Mouse (Mus musculus) embryonic facial prominence, embryonic 13.5 days (tissue): ENCODE results near the gene Eid3. TPM values are rescaled to one million over a fixed set of nuclear protein-coding genes. Genes with fewer than 3 reads are reported as not detected.

ENCODE experiments used
- ATAC-seq: fragments of 200-750 bp; cut with Nextera tagmentation; 2 replicates; pipeline ENCODE4 v1.8.0; 2017; ENCODE audit warnings: low read depth; ENCODE audit not compliant: insufficient number of reproducible peaks, insufficient read depth, low FRiP score, low TSS enrichment
- H3K27ac ChIP-seq: fragments of 300-500 bp; sonication (generic); 2 replicates; pipeline ENCODE4 v1.5.1; 2015; ENCODE audit warnings: moderate library complexity, mild to moderate bottlenecking, inconsistent platforms
- H3K27me3 ChIP-seq: fragments of 300-500 bp; sonication (generic); 2 replicates; pipeline ENCODE4 v1.6.1; 2015; ENCODE audit warnings: mild to moderate bottlenecking, inconsistent platforms
- H3K36me3 ChIP-seq: fragments of 300-500 bp; sonication (generic); 2 replicates; pipeline ENCODE4 v1.6.1; 2015; ENCODE audit warnings: mild to moderate bottlenecking, inconsistent platforms
- H3K4me1 ChIP-seq: fragments of 300-500 bp; sonication (generic); 2 replicates; pipeline ENCODE4 v1.6.1; 2015; ENCODE audit warnings: inconsistent platforms
- H3K4me2 ChIP-seq: fragments of 300-500 bp; sonication (generic); 2 replicates; pipeline ENCODE4 v1.6.1; 2015; ENCODE audit warnings: moderate library complexity, mild to moderate bottlenecking, inconsistent platforms
- H3K4me3 ChIP-seq: fragments of 300-500 bp; sonication (generic); 2 replicates; pipeline ENCODE4 v1.5.1; 2015; ENCODE audit warnings: mild to moderate bottlenecking, inconsistent platforms
- H3K9ac ChIP-seq: fragments of 300-500 bp; sonication (generic); 2 replicates; pipeline ENCODE4 v1.6.1; 2015; ENCODE audit warnings: mild to moderate bottlenecking, inconsistent platforms
- H3K9me3 ChIP-seq: fragments of 300-500 bp; sonication (generic); 2 replicates; pipeline ENCODE4 v1.6.1; 2016; ENCODE audit warnings: inconsistent platforms
- WGBS: fragments of 180-500 bp; shearing (Covaris S2); methylation state at CpG from one replicate; pipeline ENCODE4 v1.1.7; 2015; ENCODE audit warnings: mixed read lengths; 5-methylcytosine and 5-hydroxymethylcytosine counted together
- polyA plus RNA-seq: library from polyadenylated mRNA; unstranded; fragments of >200 nt; fragmentation: Nextera tagmentation; extraction: Ambion mirVana; gene quantifications from 2 replicates; pipeline ENCODE4 v1.2.1, GENCODE M21; 2015

The Eid3 gene
- polyA plus RNA-seq, 1 experiment from 2014 or later: 0.67 TPM

- Histone ChIP-seq H3K9ac (0 out of 2 replicates have a peak overlapping the region, but pooled peaks have one; percentile 6), H3K4me2 (no peak overlapping the region), H3K4me1 (peaks cover 33% of the 10 kb centered on the region), H3K27me3 (no peaks in the 10 kb centered on the region), H3K4me3 (no peak overlapping the region), H3K9me3 (no peaks in the 10 kb centered on the region), H3K27ac (0 out of 2 replicates have a peak overlapping the region, but pooled peaks have one; percentile 1), H3K36me3 (peaks cover 88% of the 10 kb centered on the region)
- no peak for ATAC-seq
- WGBS: 86% methylated on average over 9 of the region's 9 CpGs
Measured at GRCm38 (mm10) chr10:82892442-82893055, 26.1 kb downstream of the Eid3 start.

- no peak for ATAC-seq
- Histone ChIP-seq H3K9me3 (no peaks in the 10 kb centered on the region), H3K27ac (0 out of 2 replicates have a peak overlapping the region, but pooled peaks have one; percentile 9), H3K4me1 (peaks cover 27% of the 10 kb centered on the region), H3K4me2 (no peak overlapping the region), H3K36me3 (peaks cover 88% of the 10 kb centered on the region), H3K27me3 (no peaks in the 10 kb centered on the region), H3K4me3 (no peak overlapping the region), H3K9ac (no peak overlapping the region)
- WGBS: 90% methylated on average over 18 of the region's 18 CpGs
Measured at GRCm38 (mm10) chr10:82893872-82894650, 27.6 kb downstream of the Eid3 start.

GRCm38 (mm10) chr10:82897936-82898335, 31.5 kb downstream of the Eid3 start:
- Histone ChIP-seq H3K36me3 (peaks cover 53% of the 10 kb centered on the region), H3K4me3 (no peak overlapping the region), H3K27ac (no peak overlapping the region), H3K4me1 (peaks cover 10% of the 10 kb centered on the region; the same call in 1 of the 2 replicates), H3K9me3 (no peaks in the 10 kb centered on the region), H3K27me3 (no peaks in the 10 kb centered on the region), H3K4me2 (no peak overlapping the region), H3K9ac (no peak overlapping the region)
- no peak for ATAC-seq
- WGBS: 88% methylated on average over 13 of the region's 13 CpGs

GRCm38 (mm10) chr10:82898893-82899292, 32.5 kb downstream of the Eid3 start:
- Histone ChIP-seq H3K4me2 (no peak overlapping the region), H3K36me3 (peaks cover 44% of the 10 kb centered on the region)
- WGBS: 47% methylated on average over 7 of the region's 7 CpGs

GRCm38 (mm10) chr10:82899810-82900421, 33.5 kb downstream of the Eid3 start:
- Histone ChIP-seq H3K4me1 (peaks cover 10% of the 10 kb centered on the region; the same call in 1 of the 2 replicates), H3K36me3 (peaks cover 39% of the 10 kb centered on the region), H3K9me3 (no peaks in the 10 kb centered on the region), H3K4me3 (no peak overlapping the region), H3K4me2 (peak overlapping the region; percentile 20), H3K27me3 (no peaks in the 10 kb centered on the region; the same call in 1 of the 2 replicates), H3K27ac (no peak overlapping the region), H3K9ac (no peak overlapping the region)
- WGBS: 45% methylated on average over 16 of the region's 16 CpGs
- no peak for ATAC-seq

More at GRCm38 (mm10) chr10:82898893-82899292, 32.5 kb downstream of the Eid3 start:
- H3K27ac ChIP-seq: no peak overlapping the region; the same call in 1 of the 2 replicates
- H3K4me1 ChIP-seq: peaks cover 10% of the 10 kb centered on the region; the same call in 1 of the 2 replicates
- no peak overlapping the region for H3K9ac ChIP-seq
- no peaks in the 10 kb centered on the region for H3K9me3 ChIP-seq
- no peak for ATAC-seq
- H3K27me3 ChIP-seq: no peaks in the 10 kb centered on the region; the same call in 1 of the 2 replicates
- H3K4me3 ChIP-seq: no peak overlapping the region

- WGBS: 41% methylated on average over 7 of the region's 7 CpGs
- Histone ChIP-seq H3K9me3 (no peaks in the 10 kb centered on the region), H3K4me2 (peak overlapping the region; percentile 20; the same call in 1 of the 2 replicates), H3K4me1 (peaks cover 10% of the 10 kb centered on the region; the same call in 1 of the 2 replicates), H3K9ac (no peak overlapping the region), H3K36me3 (peaks cover 33% of the 10 kb centered on the region), H3K27ac (no peak overlapping the region), H3K27me3 (peaks cover 3% of the 10 kb centered on the region; the same call in 1 of the 2 replicates), H3K4me3 (no peak overlapping the region)
- ATAC-seq: no peak
Measured at GRCm38 (mm10) chr10:82900546-82900945, 34.1 kb downstream of the Eid3 start.

GRCm38 (mm10) chr10:82901436-82901835, 35.0 kb downstream of the Eid3 start:
- H3K9ac ChIP-seq: no peak overlapping the region
- peaks cover 7% of the 10 kb centered on the region for H3K27me3 ChIP-seq
- H3K4me2 ChIP-seq: no peak overlapping the region
- no peak for ATAC-seq
- H3K4me1 ChIP-seq: peaks cover 10% of the 10 kb centered on the region; the same call in 1 of the 2 replicates
- no peaks in the 10 kb centered on the region for H3K9me3 ChIP-seq
- H3K27ac ChIP-seq: no peak overlapping the region
- WGBS: 7% methylated on average over 7 of the region's 7 CpGs
- H3K36me3 ChIP-seq: peaks cover 24% of the 10 kb centered on the region
- no peak overlapping the region for H3K4me3 ChIP-seq

- H3K27me3 ChIP-seq: peaks cover 22% of the 10 kb centered on the region
- H3K4me3 ChIP-seq: no peak overlapping the region
- H3K27ac ChIP-seq: no peak overlapping the region
- H3K4me2 ChIP-seq: peak overlapping the region; percentile 41; the same call in 1 of the 2 replicates
- H3K36me3 ChIP-seq: no peaks in the 10 kb centered on the region
- ATAC-seq: no peak
- no peak overlapping the region for H3K9ac ChIP-seq
- no peaks in the 10 kb centered on the region for H3K9me3 ChIP-seq
- WGBS: 56% methylated on average over 7 of the region's 7 CpGs
- peaks cover 6% of the 10 kb centered on the region for H3K4me1 ChIP-seq
Measured at GRCm38 (mm10) chr10:82908526-82908925, 42.1 kb downstream of the Eid3 start.

GRCm38 (mm10) chr10:82909382-82909781, 43.0 kb downstream of the Eid3 start:
- H3K4me3 ChIP-seq: no peak overlapping the region
- H3K27me3 ChIP-seq: peaks cover 22% of the 10 kb centered on the region
- peak overlapping the region; percentile 41 for H3K4me2 ChIP-seq
- no peak for ATAC-seq
- no peaks in the 10 kb centered on the region for H3K36me3 ChIP-seq
- H3K9me3 ChIP-seq: no peaks in the 10 kb centered on the region
- H3K4me1 ChIP-seq: peaks cover 6% of the 10 kb centered on the region
- 0 out of 2 replicates have a peak overlapping the region, but pooled peaks have one; percentile 21 for H3K9ac ChIP-seq
- WGBS: 14% methylated on average over 9 of the region's 9 CpGs
- H3K27ac ChIP-seq: no peak overlapping the region

- Histone ChIP-seq H3K4me1 (peaks cover 6% of the 10 kb centered on the region), H3K27ac (no peak overlapping the region), H3K36me3 (no peaks in the 10 kb centered on the region), H3K9ac (no peak overlapping the region), H3K27me3 (peaks cover 20% of the 10 kb centered on the region), H3K4me3 (no peak overlapping the region), H3K9me3 (no peaks in the 10 kb centered on the region), H3K4me2 (no peak overlapping the region)
- 71% methylated on average over 3 of the region's 3 CpGs for WGBS
- ATAC-seq: no peak
Measured at GRCm38 (mm10) chr10:82910198-82910597, 43.8 kb downstream of the Eid3 start.

- H3K9ac ChIP-seq: no peak overlapping the region
- H3K36me3 ChIP-seq: no peaks in the 10 kb centered on the region
- WGBS: 82% methylated on average over 4 of the region's 4 CpGs
- H3K27ac ChIP-seq: no peak overlapping the region
- H3K4me1 ChIP-seq: peaks cover 6% of the 10 kb centered on the region
- no peak for ATAC-seq
- H3K4me3 ChIP-seq: no peak overlapping the region
- peaks cover 7% of the 10 kb centered on the region for H3K27me3 ChIP-seq
- H3K9me3 ChIP-seq: no peaks in the 10 kb centered on the region
- H3K4me2 ChIP-seq: no peak overlapping the region
Measured at GRCm38 (mm10) chr10:82913238-82913637, 46.8 kb downstream of the Eid3 start.
